Mouse (Mus musculus) lung, embryonic 16.5 days (tissue): ENCODE measurements around the gene Pnpla6. TPM values are rescaled to one million over a fixed set of nuclear protein-coding genes. Genes with fewer than 3 reads are reported as not detected.
"Not testable (repeated sequence)": the region's sequence is repeated elsewhere in the genome, so short reads cannot be mapped to it uniquely, and the experiment has no call there.

Source experiments
- ATAC-seq: fragments of 200-750 bp; cut with Nextera tagmentation; 2 replicates; pipeline ENCODE4 v1.8.0; 2017; ENCODE audit warnings: low read depth, mild to moderate bottlenecking, moderate library complexity
- H3K27ac ChIP-seq: fragments of 300-500 bp; sonication (generic); 2 replicates; pipeline ENCODE4 v1.5.1; 2014; ENCODE audit warnings: mild to moderate bottlenecking, control low read depth, low read length
- H3K27me3 ChIP-seq: fragments of 300-500 bp; sonication (generic); 2 replicates; pipeline ENCODE4 v1.6.1; 2014; ENCODE audit warnings: low read depth, low read length, mixed read lengths; ENCODE audit not compliant: control insufficient read depth, insufficient read depth
- H3K36me3 ChIP-seq: fragments of 300-500 bp; sonication (generic); 2 replicates; pipeline ENCODE4 v1.6.1; 2014; ENCODE audit warnings: low read length; ENCODE audit not compliant: control insufficient read depth, insufficient read depth
- H3K4me1 ChIP-seq: fragments of 300-500 bp; sonication (generic); replicated peaks from 2 replicates; pipeline ENCODE4 v1.6.1; 2014; ENCODE audit warnings: low read length, mixed read lengths; ENCODE audit not compliant: control insufficient read depth, insufficient read depth
- H3K4me2 ChIP-seq: fragments of 300-500 bp; sonication (generic); 2 replicates; pipeline ENCODE4 v1.6.1; 2014; ENCODE audit warnings: low read depth, low read length, control low read depth
- H3K4me3 ChIP-seq: fragments of 300-500 bp; sonication (generic); 2 replicates; pipeline ENCODE4 v1.5.1; 2014; ENCODE audit warnings: mild to moderate bottlenecking, low read length, control low read depth
- H3K9ac ChIP-seq: fragments of 300-500 bp; sonication (generic); 2 replicates; pipeline ENCODE4 v1.6.1; 2014; ENCODE audit warnings: low read length, control low read depth
- H3K9me3 ChIP-seq: fragments of 300-500 bp; sonication (generic); 2 replicates; pipeline ENCODE4 v1.6.1; 2016; ENCODE audit warnings: low read length; ENCODE audit not compliant: control insufficient read depth
- WGBS: fragments of 180-500 bp; shearing (Covaris S2); extraction: QIAGEN DNeasy Blood & Tissue Kit; methylation state at CpG from one replicate; pipeline ENCODE4 v1.1.7; 2014; 5-methylcytosine and 5-hydroxymethylcytosine counted together
- polyA plus RNA-seq: library from polyadenylated mRNA; unstranded; fragments of >200 nt; fragmentation: Nextera tagmentation; extraction: Ambion mirVana; gene quantifications from 2 replicates; pipeline ENCODE4 v1.2.1, GENCODE M21; 2015

The Pnpla6 gene
- polyA plus RNA-seq, 1 experiment from 2014 or later, result 27.3 TPM

GRCm38 (mm10) chr8:3581961-3582360 is 66.8 kb downstream of the Pnpla6 start:
- H3K27ac ChIP-seq, H3K4me3 ChIP-seq, H3K9me3 ChIP-seq, ATAC-seq, H3K27me3 ChIP-seq, H3K9ac ChIP-seq, H3K36me3 ChIP-seq, H3K4me2 ChIP-seq, H3K4me1 ChIP-seq: not testable (repeated sequence)
- WGBS, result 80% methylated on average over 1 of the region's 3 CpGs

- no peak overlapping the region for H3K4me3 ChIP-seq
- H3K4me1 ChIP-seq, result no peaks in the 10 kb centered on the region
- H3K4me2 ChIP-seq, result no peak overlapping the region
- 74% methylated on average over 2 of the region's 2 CpGs for WGBS
- H3K27me3 ChIP-seq, result peaks cover 16% of the 10 kb centered on the region; the same call in 1 of the 2 replicates
- no peaks in the 10 kb centered on the region for H3K36me3 ChIP-seq
- H3K9ac ChIP-seq, result no peak overlapping the region
- H3K9me3 ChIP-seq, result no peaks in the 10 kb centered on the region
- H3K27ac ChIP-seq, result no peak overlapping the region
- no peak for ATAC-seq
Observed at GRCm38 (mm10) chr8:3586452-3586851, 71.3 kb downstream of the Pnpla6 start.

- H3K27ac ChIP-seq, result peak within 1 kb of the TSS; percentile 79
- H3K27me3 ChIP-seq, result peaks cover 16% of the 10 kb centered on the region; the same call in 1 of the 2 replicates
- peak within 1 kb of the TSS; percentile 71 for H3K4me3 ChIP-seq
- H3K9me3 ChIP-seq, result no peaks in the 10 kb centered on the region
- WGBS, result 1% methylated on average over 7 of the region's 7 CpGs
- no peaks in the 10 kb centered on the region for H3K4me1 ChIP-seq
- no peaks in the 10 kb centered on the region for H3K36me3 ChIP-seq
- ATAC-seq, result no peak; the same call in 1 of the 2 replicates
- H3K9ac ChIP-seq, result peak within 1 kb of the TSS; percentile 82
- H3K4me2 ChIP-seq, result peak within 1 kb of the TSS; percentile 88
Observed at GRCm38 (mm10) chr8:3586993-3587390, 71.8 kb downstream of the Pnpla6 start, which contains the start of gene Camsap3. Gene Camsap3 (plus strand): TSS chr8:3587293.

GRCm38 (mm10) chr8:3587391-3588257 is 72.4 kb downstream of the Pnpla6 start:
- peak overlapping the region; percentile 79 for H3K27ac ChIP-seq
- peak overlapping the region; percentile 82 for H3K9ac ChIP-seq
- no peaks in the 10 kb centered on the region for H3K36me3 ChIP-seq
- under 1% methylated on average over 63 of the region's 77 CpGs for WGBS
- H3K4me1 ChIP-seq, result no peaks in the 10 kb centered on the region
- peak overlapping the region; percentile 71 for H3K4me3 ChIP-seq
- no peaks in the 10 kb centered on the region for H3K9me3 ChIP-seq
- peak; percentile 86 for ATAC-seq
- peak overlapping the region; percentile 88 for H3K4me2 ChIP-seq
- H3K27me3 ChIP-seq, result peaks cover 16% of the 10 kb centered on the region; the same call in 1 of the 2 replicates

- Histone ChIP-seq H3K27ac (peak overlapping the region; percentile 79), H3K36me3 (no peaks in the 10 kb centered on the region), H3K9me3 (no peaks in the 10 kb centered on the region), H3K27me3 (peaks cover 16% of the 10 kb centered on the region; the same call in 1 of the 2 replicates), H3K9ac (peak overlapping the region; percentile 82), H3K4me3 (peak overlapping the region; percentile 71), H3K4me2 (peak overlapping the region; percentile 88), H3K4me1 (no peaks in the 10 kb centered on the region)
- 11% methylated on average over 11 of the region's 11 CpGs for WGBS
- peak; percentile 39 for ATAC-seq
Observed at GRCm38 (mm10) chr8:3588258-3588633, 73.1 kb downstream of the Pnpla6 start.

GRCm38 (mm10) chr8:3593470-3593869 is 78.3 kb downstream of the Pnpla6 start:
- Histone ChIP-seq H3K4me1 (no peaks in the 10 kb centered on the region), H3K27me3 (no peaks in the 10 kb centered on the region), H3K9me3 (no peaks in the 10 kb centered on the region), H3K36me3 (no peaks in the 10 kb centered on the region), H3K9ac (no peak overlapping the region), H3K27ac (no peak overlapping the region), H3K4me2 (no peak overlapping the region), H3K4me3 (no peak overlapping the region)
- no peak for ATAC-seq
- 47% methylated on average over 3 of the region's 3 CpGs for WGBS

Other genes with a start within 250 kb of the Pnpla6 start
- 34.1 and 38.7 TPM in 2 replicates for gene Insr, start 235.8 kb upstream of the Pnpla6 start, polyA plus RNA-seq
- gene A430078G23Rik, start 162.0 kb upstream of the Pnpla6 start, polyA plus RNA-seq, result 0.20 and 0.70 TPM in 2 replicates
- gene Arhgef18, start 122.4 kb upstream of the Pnpla6 start, polyA plus RNA-seq, result 6.9 and 7.6 TPM in 2 replicates
- gene Pex11g, start 47.7 kb upstream of the Pnpla6 start, polyA plus RNA-seq, result 9.5 and 11.1 TPM in 2 replicates
- not detected in 2 replicates for gene Tex45, start 44.5 kb upstream of the Pnpla6 start, polyA plus RNA-seq
- 39.1 and 41.8 TPM in 2 replicates for gene Zfp358, start 22.2 kb upstream of the Pnpla6 start, polyA plus RNA-seq
- 48.0 and 53.0 TPM in 2 replicates for gene Mcoln1, start 14.9 kb upstream of the Pnpla6 start, polyA plus RNA-seq
- 1.1 and 2.2 TPM in 2 replicates for gene C330021F23Rik, start 52.6 kb downstream of the Pnpla6 start, polyA plus RNA-seq
- gene Camsap3, start 71.9 kb downstream of the Pnpla6 start, polyA plus RNA-seq, result 6.9 and 7.7 TPM in 2 replicates
- 56.1 and 56.3 TPM in 2 replicates for gene Xab2, start 105.9 kb downstream of the Pnpla6 start, polyA plus RNA-seq
- gene Pet100, start 106.2 kb downstream of the Pnpla6 start, polyA plus RNA-seq, result 97.8 and 111 TPM in 2 replicates
- 0.10 and 0.34 TPM in 2 replicates for gene Pcp2, start 110.2 kb downstream of the Pnpla6 start, polyA plus RNA-seq
- gene Stxbp2, start 115.6 kb downstream of the Pnpla6 start, polyA plus RNA-seq, result 91.6 and 112 TPM in 2 replicates
- 0.18 TPM in 1 of 2 replicates, not detected in the other for gene Retn, start 140.4 kb downstream of the Pnpla6 start, polyA plus RNA-seq
- gene Mcemp1, start 150.4 kb downstream of the Pnpla6 start, polyA plus RNA-seq, result 2.8 and 4.2 TPM in 2 replicates
- 10.0 and 10.6 TPM in 2 replicates for gene Fcor, start 157.0 kb downstream of the Pnpla6 start, polyA plus RNA-seq
- gene Trappc5, start 160.9 kb downstream of the Pnpla6 start, polyA plus RNA-seq, result 36.4 and 38.2 TPM in 2 replicates
- gene Fcer2a, start 178.8 kb downstream of the Pnpla6 start, polyA plus RNA-seq, result 0.15 and 0.18 TPM in 2 replicates
- 0.43 and 0.62 TPM in 2 replicates for gene Clec4g, start 205.3 kb downstream of the Pnpla6 start, polyA plus RNA-seq
- gene Cd209a, start 233.6 kb downstream of the Pnpla6 start, polyA plus RNA-seq, result 0.30 and 0.47 TPM in 2 replicates